Mouse (Mus musculus): ENCODE measurements around the gene Akap6. TPM values are rescaled to one million over a fixed set of nuclear protein-coding genes. Genes with fewer than 3 reads are reported as not detected.

Gene Akap6
- polyA plus RNA-seq, 1 experiment, result 27.4 TPM

DNA sequence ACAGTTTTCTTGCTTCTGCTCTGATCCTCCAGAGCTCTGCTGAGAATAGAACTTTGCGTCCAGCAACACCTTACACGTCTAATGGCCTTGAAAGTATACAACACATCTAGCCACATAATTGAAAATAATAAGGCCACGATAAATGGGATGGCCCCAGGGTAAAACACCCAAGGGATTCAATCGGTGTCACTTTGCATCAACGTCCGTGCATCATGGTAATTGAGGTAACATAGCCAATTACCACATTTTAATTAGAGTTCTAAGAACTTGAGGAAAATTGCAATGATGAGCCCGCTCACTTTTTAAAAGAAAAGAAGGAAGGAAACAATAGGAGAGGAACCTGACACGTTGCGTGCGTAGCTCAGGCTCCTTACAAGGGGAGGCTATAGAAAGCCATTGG is 413.1 kb downstream of the Akap6 start:
- no peak for DNase-seq
- Histone ChIP-seq H3K27me3 (ENCODE audit: control insufficient read depth, insufficient read depth, low read length) (no peaks in the 10 kb centered on the region), H3K4me3 (replicated peaks; ENCODE audit: insufficient read depth, low read depth, low read length) (no peak overlapping the region), H3K4me1 (ENCODE audit: control insufficient read depth, insufficient read depth, low read length) (no peaks in the 10 kb centered on the region), H3K27ac (ENCODE audit: insufficient read depth, low read length) (no peak overlapping the region)
- TF ChIP-seq CTCF (IDR thresholded peaks at IDR 0.05; ENCODE audit: borderline replicate concordance, insufficient read depth, low read depth, low read length) (no peak), POLR2A (IDR thresholded peaks at IDR 0.05; ENCODE audit: borderline replicate concordance, insufficient read depth, low read length) (no peak)
- 77% methylated on average over 10 of the region's 10 CpGs for WGBS

DNA sequence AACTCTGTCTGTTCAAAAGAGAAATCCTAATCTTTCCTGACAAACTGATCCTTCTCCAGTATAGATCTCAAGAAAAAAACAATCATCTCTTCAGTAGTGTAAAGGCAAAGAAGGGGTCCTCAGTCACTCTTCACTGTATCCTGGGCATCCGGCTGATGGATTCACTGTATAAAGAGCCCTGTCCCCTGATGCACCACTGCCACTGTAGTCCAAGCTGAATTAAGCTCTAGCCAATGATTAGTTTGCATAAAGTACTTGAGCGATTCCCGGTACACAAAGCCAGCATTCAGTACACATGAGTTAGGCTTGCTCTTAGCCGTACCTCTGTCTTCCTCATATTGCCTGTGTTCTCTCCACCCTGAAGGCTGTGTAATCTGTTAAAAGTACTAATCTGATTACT is 420.2 kb downstream of the Akap6 start:
- Histone ChIP-seq H3K4me3 (replicated peaks; ENCODE audit: insufficient read depth, low read depth, low read length) (no peak overlapping the region), H3K27ac (ENCODE audit: insufficient read depth, low read length) (no peak overlapping the region), H3K4me1 (ENCODE audit: control insufficient read depth, insufficient read depth, low read length) (no peaks in the 10 kb centered on the region), H3K27me3 (ENCODE audit: control insufficient read depth, insufficient read depth, low read length) (no peaks in the 10 kb centered on the region)
- no peak for DNase-seq
- 44% methylated on average over 4 of the region's 4 CpGs for WGBS
- TF ChIP-seq CTCF (IDR thresholded peaks at IDR 0.05; ENCODE audit: borderline replicate concordance, insufficient read depth, low read depth, low read length) (no peak), POLR2A (IDR thresholded peaks at IDR 0.05; ENCODE audit: borderline replicate concordance, insufficient read depth, low read length) (no peak)

DNA sequence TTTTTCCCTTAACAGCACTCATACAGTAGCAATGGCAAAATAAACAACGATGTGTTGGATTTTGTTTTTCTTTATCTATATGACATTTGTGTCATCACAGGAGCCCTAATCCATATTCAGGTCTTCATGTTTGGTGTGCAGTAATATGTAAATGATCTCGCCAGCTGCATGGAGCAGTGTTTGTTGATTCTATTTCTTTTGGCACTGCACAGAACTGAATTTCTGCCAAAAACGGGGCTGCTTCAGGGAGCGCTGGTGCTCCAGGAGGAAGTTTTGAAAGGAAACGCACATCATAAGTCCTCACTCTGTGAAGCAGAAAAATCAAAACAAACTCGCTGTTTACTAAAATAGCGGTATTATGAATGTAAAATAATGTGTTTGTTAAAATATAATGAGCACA is 424.9 kb downstream of the Akap6 start:
- Histone ChIP-seq H3K27me3 (ENCODE audit: control insufficient read depth, insufficient read depth, low read length) (no peaks in the 10 kb centered on the region), H3K4me1 (ENCODE audit: control insufficient read depth, insufficient read depth, low read length) (no peaks in the 10 kb centered on the region), H3K27ac (ENCODE audit: insufficient read depth, low read length) (no peak overlapping the region), H3K4me3 (replicated peaks; ENCODE audit: insufficient read depth, low read depth, low read length) (no peak overlapping the region)
- 19% methylated on average over 7 of the region's 7 CpGs for WGBS
- TF ChIP-seq CTCF (IDR thresholded peaks at IDR 0.05; ENCODE audit: borderline replicate concordance, insufficient read depth, low read depth, low read length) (no peak), POLR2A (IDR thresholded peaks at IDR 0.05; ENCODE audit: borderline replicate concordance, insufficient read depth, low read length) (no peak)
- peak in 1 of 2 experiments; percentile 25 for DNase-seq

DNA sequence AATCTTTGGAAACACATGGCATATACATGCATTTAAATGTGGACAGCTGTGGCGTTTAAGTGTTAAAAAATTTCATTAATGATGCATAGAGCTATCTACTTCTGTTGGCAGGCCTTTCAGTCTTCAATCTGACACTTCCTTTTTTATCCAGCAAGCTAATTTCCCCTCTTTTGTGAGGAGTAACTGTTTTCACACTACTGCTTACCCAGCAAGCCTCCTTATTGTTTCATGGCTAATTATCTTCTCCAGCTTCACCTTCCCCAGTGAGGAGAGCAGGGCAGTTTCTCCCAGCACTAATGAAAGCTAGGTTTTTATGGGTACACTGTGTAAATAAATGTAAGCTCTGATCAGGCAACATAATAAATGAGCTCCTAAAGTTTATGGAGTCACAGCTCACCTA is 425.5 kb downstream of the Akap6 start:
- TF ChIP-seq POLR2A (IDR thresholded peaks at IDR 0.05; ENCODE audit: borderline replicate concordance, insufficient read depth, low read length) (no peak), CTCF (IDR thresholded peaks at IDR 0.05; ENCODE audit: borderline replicate concordance, insufficient read depth, low read depth, low read length) (no peak)
- WGBS, result 64% methylated on average over 1 of the region's 1 CpGs
- DNase-seq, result no peak
- no peaks in the 10 kb centered on the region for H3K4me1 ChIP-seq (ENCODE audit: control insufficient read depth, insufficient read depth, low read length)
- no peak overlapping the region for H3K27ac ChIP-seq (ENCODE audit: insufficient read depth, low read length)
- H3K27me3 ChIP-seq (ENCODE audit: control insufficient read depth, insufficient read depth, low read length), result no peaks in the 10 kb centered on the region
- H3K4me3 ChIP-seq (replicated peaks; ENCODE audit: insufficient read depth, low read depth, low read length), result no peak overlapping the region

DNA sequence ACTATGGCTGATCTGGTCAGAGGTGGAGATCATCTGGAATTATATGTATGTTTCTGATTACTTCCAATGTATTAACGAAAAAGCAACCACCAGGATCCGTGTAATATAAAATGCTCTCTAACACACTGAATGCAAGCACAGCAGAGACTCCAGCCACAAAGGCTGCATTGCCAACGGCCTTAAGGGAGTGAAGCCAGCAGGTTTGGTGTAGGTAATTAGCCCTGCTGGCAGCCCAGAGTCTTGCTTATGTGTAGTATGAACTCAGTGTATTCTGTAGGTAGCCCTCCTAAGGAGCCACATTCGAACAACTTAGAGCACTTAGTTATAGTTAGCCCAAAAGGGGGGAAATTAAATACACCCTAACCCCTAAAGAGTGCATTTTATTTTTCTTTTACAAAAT is 426.1 kb downstream of the Akap6 start:
- Histone ChIP-seq H3K4me3 (replicated peaks; ENCODE audit: insufficient read depth, low read depth, low read length) (no peak overlapping the region), H3K27me3 (ENCODE audit: control insufficient read depth, insufficient read depth, low read length) (no peaks in the 10 kb centered on the region), H3K27ac (ENCODE audit: insufficient read depth, low read length) (no peak overlapping the region), H3K4me1 (ENCODE audit: control insufficient read depth, insufficient read depth, low read length) (no peaks in the 10 kb centered on the region)
- 51% methylated on average over 4 of the region's 4 CpGs for WGBS
- no peak for DNase-seq
- TF ChIP-seq CTCF (IDR thresholded peaks at IDR 0.05; ENCODE audit: borderline replicate concordance, insufficient read depth, low read depth, low read length) (no peak), POLR2A (IDR thresholded peaks at IDR 0.05; ENCODE audit: borderline replicate concordance, insufficient read depth, low read length) (no peak)

DNA sequence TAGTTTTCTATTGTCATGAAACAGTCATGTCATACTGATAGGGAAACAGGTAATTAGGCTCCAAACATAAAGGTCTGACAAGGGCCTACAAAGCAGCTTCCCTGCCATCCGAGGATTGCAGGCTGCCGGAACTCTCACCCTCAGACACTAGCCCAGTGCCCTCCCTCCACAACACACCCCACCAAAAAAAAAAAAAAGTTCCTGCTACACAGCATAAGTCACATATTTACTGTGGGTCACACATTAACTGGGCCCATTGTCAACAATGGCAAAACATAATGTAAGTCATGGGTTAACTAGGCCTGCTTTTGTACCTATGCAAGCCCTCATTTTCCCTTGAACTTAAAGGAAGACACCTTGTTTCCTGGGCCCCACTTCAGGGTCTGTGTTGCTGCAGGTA is 435.0 kb downstream of the Akap6 start:
- H3K27me3 ChIP-seq (ENCODE audit: control insufficient read depth, insufficient read depth, low read length), result no peaks in the 10 kb centered on the region
- no peak overlapping the region for H3K27ac ChIP-seq (ENCODE audit: insufficient read depth, low read length)
- no peaks in the 10 kb centered on the region for H3K4me1 ChIP-seq (ENCODE audit: control insufficient read depth, insufficient read depth, low read length)
- TF ChIP-seq POLR2A (IDR thresholded peaks at IDR 0.05; ENCODE audit: borderline replicate concordance, insufficient read depth, low read length), result no peak
- TF ChIP-seq CTCF (IDR thresholded peaks at IDR 0.05; ENCODE audit: borderline replicate concordance, insufficient read depth, low read depth, low read length), result no peak
- no peak overlapping the region for H3K4me3 ChIP-seq (replicated peaks; ENCODE audit: insufficient read depth, low read depth, low read length)
- WGBS, result 94% methylated on average over 2 of the region's 2 CpGs
- DNase-seq, result no peak

DNA sequence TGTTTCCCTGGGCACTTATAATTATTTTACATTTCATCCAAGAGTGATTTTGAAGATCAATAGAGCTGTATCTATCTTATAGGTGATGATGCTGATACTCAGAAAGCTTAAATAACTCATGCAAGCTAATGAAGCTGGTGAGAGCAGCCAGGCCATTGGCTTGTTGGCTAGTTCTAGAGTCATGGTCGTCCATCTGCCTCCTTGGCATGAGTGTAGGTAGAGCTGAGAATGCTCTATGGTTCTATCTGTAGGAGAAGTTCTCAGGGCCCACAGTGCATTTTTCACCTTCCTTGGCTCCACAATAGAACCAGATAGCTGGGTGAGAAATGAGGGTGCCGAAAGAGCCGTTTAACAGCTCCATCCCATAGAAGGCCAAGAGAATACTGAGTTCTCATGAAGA is 438.1 kb downstream of the Akap6 start:
- Histone ChIP-seq H3K4me3 (replicated peaks; ENCODE audit: insufficient read depth, low read depth, low read length) (no peak overlapping the region), H3K27ac (ENCODE audit: insufficient read depth, low read length) (no peak overlapping the region), H3K27me3 (ENCODE audit: control insufficient read depth, insufficient read depth, low read length) (no peaks in the 10 kb centered on the region), H3K4me1 (ENCODE audit: control insufficient read depth, insufficient read depth, low read length) (no peaks in the 10 kb centered on the region)
- TF ChIP-seq POLR2A (IDR thresholded peaks at IDR 0.05; ENCODE audit: borderline replicate concordance, insufficient read depth, low read length), result no peak
- TF ChIP-seq CTCF (IDR thresholded peaks at IDR 0.05; ENCODE audit: borderline replicate concordance, insufficient read depth, low read depth, low read length), result no peak
- 17% methylated on average over 3 of the region's 3 CpGs for WGBS
- peak in 1 of 2 experiments; percentile 40 for DNase-seq

DNA sequence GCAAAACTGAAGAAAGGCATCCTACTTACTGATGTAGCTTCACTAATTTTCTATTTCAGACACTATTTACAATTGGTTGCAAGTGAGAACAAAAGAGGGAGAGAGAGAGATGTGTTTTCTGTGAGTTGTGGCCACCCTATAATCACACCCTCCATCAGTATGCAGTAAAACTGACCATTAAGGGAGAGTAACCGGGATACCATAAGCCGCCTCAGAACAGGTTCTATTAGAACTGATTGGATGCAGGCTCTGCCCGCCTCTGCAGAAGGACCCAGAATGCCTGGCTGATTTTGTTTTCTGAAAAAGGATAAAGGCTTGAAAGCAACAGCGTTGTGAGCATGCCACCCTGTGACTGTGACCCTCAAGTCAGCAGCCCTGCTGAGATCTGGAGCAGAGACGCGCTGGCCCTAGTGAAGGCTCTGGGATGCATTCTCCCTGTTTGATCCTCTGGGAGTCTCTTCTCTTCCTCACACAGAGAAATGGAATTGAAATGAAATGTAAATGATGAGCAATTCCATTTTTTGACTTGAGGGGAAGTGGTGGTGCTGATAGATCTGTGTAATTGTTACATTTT is 445.0 kb downstream of the Akap6 start:
- no peak for TF ChIP-seq POLR2A (IDR thresholded peaks at IDR 0.05; ENCODE audit: borderline replicate concordance, insufficient read depth, low read length)
- no peak for TF ChIP-seq CTCF (IDR thresholded peaks at IDR 0.05; ENCODE audit: borderline replicate concordance, insufficient read depth, low read depth, low read length)
- no peak overlapping the region for H3K27ac ChIP-seq (ENCODE audit: insufficient read depth, low read length)
- 0 out of 2 replicates have a peak, but pooled peaks cover 2% of the 10 kb centered on the region for H3K4me1 ChIP-seq (ENCODE audit: control insufficient read depth, insufficient read depth, low read length)
- no peak overlapping the region for H3K4me3 ChIP-seq (replicated peaks; ENCODE audit: insufficient read depth, low read depth, low read length)
- DNase-seq, result no peak
- WGBS, result 85% methylated on average over 6 of the region's 6 CpGs
- H3K27me3 ChIP-seq (ENCODE audit: control insufficient read depth, insufficient read depth, low read length), result no peaks in the 10 kb centered on the region
